Mouse (Mus musculus): ENCODE measurements around the gene Slc36a2. TPM values are rescaled to one million over a fixed set of nuclear protein-coding genes. Genes with fewer than 3 reads are reported as not detected.
A peak's percentile ranks its signal among the peaks of the same experiment; 100 is the strongest.
"Not testable (repeated sequence)": the region's sequence is repeated elsewhere in the genome, so short reads cannot be mapped to it uniquely, and the experiment has no call there.

The Slc36a2 gene
- polyA plus RNA-seq, 1 experiment from 2014 or later = 0.28 TPM

GRCm38 (mm10) chr11:55121430-55121829 lies 63.4 kb downstream of the Slc36a2 start:
- H3K9me3 ChIP-seq = no peaks in the 10 kb centered on the region
- no peaks in the 10 kb centered on the region for H3K27me3 ChIP-seq (replicated peaks)
- H3K4me1 ChIP-seq = peaks cover 7% of the 10 kb centered on the region; the same call in 1 of the 2 replicates
- 89% methylated on average over 1 of the region's 1 CpGs for WGBS
- no peak overlapping the region for H3K4me3 ChIP-seq
- no peak overlapping the region for H3K9ac ChIP-seq
- no peak for ATAC-seq (replicated peaks)
- no peak overlapping the region for H3K4me2 ChIP-seq
- H3K27ac ChIP-seq = peak overlapping the region; percentile 57; the same call in 1 of the 2 replicates
- H3K36me3 ChIP-seq (replicated peaks) = no peaks in the 10 kb centered on the region

GRCm38 (mm10) chr11:55120821-55121271 lies 64.0 kb downstream of the Slc36a2 start:
- peaks cover 7% of the 10 kb centered on the region; the same call in 1 of the 2 replicates for H3K4me1 ChIP-seq
- no peak overlapping the region for H3K4me2 ChIP-seq
- no peaks in the 10 kb centered on the region for H3K27me3 ChIP-seq (replicated peaks)
- H3K27ac ChIP-seq = peak overlapping the region; percentile 57
- WGBS = 78% methylated on average over 8 of the region's 8 CpGs
- H3K9ac ChIP-seq = no peak overlapping the region
- no peaks in the 10 kb centered on the region for H3K36me3 ChIP-seq (replicated peaks)
- no peaks in the 10 kb centered on the region for H3K9me3 ChIP-seq
- no peak overlapping the region for H3K4me3 ChIP-seq
- no peak for ATAC-seq (replicated peaks)

- Histone ChIP-seq H3K4me1 (peaks cover 7% of the 10 kb centered on the region; the same call in 1 of the 2 replicates), H3K27me3 (replicated peaks) (no peaks in the 10 kb centered on the region), H3K4me3 (no peak overlapping the region), H3K9me3 (no peaks in the 10 kb centered on the region), H3K4me2 (no peak overlapping the region), H3K9ac (no peak overlapping the region), H3K27ac (no peak overlapping the region), H3K36me3 (replicated peaks) (no peaks in the 10 kb centered on the region)
- no peak for ATAC-seq (replicated peaks)
These were observed 64.6 kb downstream of the Slc36a2 start for GRCm38 (mm10) chr11:55120279-55120678.

GRCm38 (mm10) chr11:55117031-55117430 lies 67.8 kb downstream of the Slc36a2 start:
- Histone ChIP-seq H3K9ac (no peak overlapping the region), H3K27ac (no peak overlapping the region), H3K27me3 (replicated peaks) (no peaks in the 10 kb centered on the region), H3K36me3 (replicated peaks) (no peaks in the 10 kb centered on the region), H3K9me3 (no peaks in the 10 kb centered on the region), H3K4me3 (no peak overlapping the region), H3K4me1 (peaks cover 7% of the 10 kb centered on the region; the same call in 1 of the 2 replicates), H3K4me2 (no peak overlapping the region)
- no peak for ATAC-seq (replicated peaks)
- 95% methylated on average over 2 of the region's 2 CpGs for WGBS

GRCm38 (mm10) chr11:55116004-55116403 lies 68.9 kb downstream of the Slc36a2 start:
- no peak for ATAC-seq (replicated peaks)
- no peaks in the 10 kb centered on the region for H3K36me3 ChIP-seq (replicated peaks)
- no peak overlapping the region for H3K4me2 ChIP-seq
- no peak overlapping the region for H3K27ac ChIP-seq
- H3K27me3 ChIP-seq (replicated peaks) = no peaks in the 10 kb centered on the region
- H3K9me3 ChIP-seq = no peaks in the 10 kb centered on the region
- H3K9ac ChIP-seq = no peak overlapping the region
- H3K4me3 ChIP-seq = no peak overlapping the region
- 94% methylated on average over 3 of the region's 3 CpGs for WGBS
- peaks cover 5% of the 10 kb centered on the region; the same call in 1 of the 2 replicates for H3K4me1 ChIP-seq

GRCm38 (mm10) chr11:55114291-55114690 lies 70.6 kb downstream of the Slc36a2 start:
- Histone ChIP-seq H3K4me1 (no peaks in the 10 kb centered on the region), H3K27me3 (replicated peaks) (no peaks in the 10 kb centered on the region), H3K9me3 (no peaks in the 10 kb centered on the region), H3K27ac (no peak overlapping the region), H3K4me2 (no peak overlapping the region), H3K9ac (no peak overlapping the region), H3K36me3 (replicated peaks) (no peaks in the 10 kb centered on the region), H3K4me3 (no peak overlapping the region)
- 66% methylated on average over 2 of the region's 2 CpGs for WGBS
- ATAC-seq (replicated peaks) = no peak

GRCm38 (mm10) chr11:55113861-55114250 lies 71.0 kb downstream of the Slc36a2 start:
- 63% methylated on average over 3 of the region's 4 CpGs for WGBS
- H3K36me3 ChIP-seq (replicated peaks); H3K4me1 ChIP-seq; ATAC-seq (replicated peaks); H3K27ac ChIP-seq; H3K9me3 ChIP-seq; H3K27me3 ChIP-seq (replicated peaks); H3K9ac ChIP-seq; H3K4me3 ChIP-seq; H3K4me2 ChIP-seq: not testable (repeated sequence)

- H3K4me2 ChIP-seq = no peak overlapping the region
- H3K27me3 ChIP-seq (replicated peaks) = no peaks in the 10 kb centered on the region
- H3K4me1 ChIP-seq = no peaks in the 10 kb centered on the region
- no peaks in the 10 kb centered on the region for H3K9me3 ChIP-seq
- H3K36me3 ChIP-seq (replicated peaks) = no peaks in the 10 kb centered on the region
- no peak for ATAC-seq (replicated peaks)
- WGBS = 69% methylated on average over 7 of the region's 7 CpGs
- H3K4me3 ChIP-seq = no peak overlapping the region
- no peak overlapping the region for H3K27ac ChIP-seq
- no peak overlapping the region for H3K9ac ChIP-seq
These were observed 71.5 kb downstream of the Slc36a2 start for GRCm38 (mm10) chr11:55113209-55113860.

- no peak overlapping the region for H3K9ac ChIP-seq
- no peak for ATAC-seq (replicated peaks)
- no peaks in the 10 kb centered on the region for H3K4me1 ChIP-seq
- H3K36me3 ChIP-seq (replicated peaks) = no peaks in the 10 kb centered on the region
- H3K4me3 ChIP-seq = no peak overlapping the region
- H3K27me3 ChIP-seq (replicated peaks) = no peaks in the 10 kb centered on the region
- WGBS = 80% methylated on average over 7 of the region's 7 CpGs
- no peak overlapping the region for H3K4me2 ChIP-seq
- H3K9me3 ChIP-seq = no peaks in the 10 kb centered on the region
- no peak overlapping the region for H3K27ac ChIP-seq
These were observed 74.2 kb downstream of the Slc36a2 start for GRCm38 (mm10) chr11:55110566-55111169.

- WGBS = 91% methylated on average over 7 of the region's 7 CpGs
- Histone ChIP-seq H3K27me3 (replicated peaks) (no peaks in the 10 kb centered on the region), H3K4me1 (no peaks in the 10 kb centered on the region), H3K4me3 (no peak overlapping the region), H3K9ac (no peak overlapping the region), H3K27ac (no peak overlapping the region), H3K4me2 (no peak overlapping the region), H3K9me3 (no peaks in the 10 kb centered on the region), H3K36me3 (replicated peaks) (no peaks in the 10 kb centered on the region)
- ATAC-seq (replicated peaks) = no peak
These were observed 75.2 kb downstream of the Slc36a2 start for GRCm38 (mm10) chr11:55109521-55110300.
